Mouse (Mus musculus) retina, adult 2 months (tissue): ENCODE results near the gene Dis3l2.
A peak's percentile ranks its signal among the peaks of the same experiment; 100 is the strongest.

ENCODE experiments used
- DNase-seq: peaks from one replicate; pipeline ENCODE4 v3.0.0-alpha.2; 2012; ENCODE audit warnings: low read depth, low spot score

Dis3l2 gene

GRCm38 (mm10) chr1:87009156-87009555 is 305.5 kb downstream of the Dis3l2 start:
- DNase-seq = no peak

GRCm38 (mm10) chr1:87010629-87011330 is 307.2 kb downstream of the Dis3l2 start:
- no peak for DNase-seq

GRCm38 (mm10) chr1:87011718-87012117 is 308.1 kb downstream of the Dis3l2 start:
- no peak for DNase-seq

- DNase-seq = no peak
These were observed 309.0 kb downstream of the Dis3l2 start for GRCm38 (mm10) chr1:87012606-87013005.

GRCm38 (mm10) chr1:87020714-87021113 is 317.1 kb downstream of the Dis3l2 start:
- no peak for DNase-seq

GRCm38 (mm10) chr1:87021584-87021983 is 318.0 kb downstream of the Dis3l2 start:
- no peak for DNase-seq

- no peak for DNase-seq
These were observed 319.9 kb downstream of the Dis3l2 start for GRCm38 (mm10) chr1:87023291-87024170.

GRCm38 (mm10) chr1:87025021-87025420 is 321.4 kb downstream of the Dis3l2 start:
- DNase-seq = no peak

- no peak for DNase-seq
These were observed 325.2 kb downstream of the Dis3l2 start for GRCm38 (mm10) chr1:87028786-87029185.

GRCm38 (mm10) chr1:87030652-87031051 is 327.0 kb downstream of the Dis3l2 start:
- no peak for DNase-seq

- DNase-seq = no peak
These were observed 328.9 kb downstream of the Dis3l2 start for GRCm38 (mm10) chr1:87032466-87032865.

- no peak for DNase-seq
These were observed 332.0 kb downstream of the Dis3l2 start for GRCm38 (mm10) chr1:87035532-87036161.

GRCm38 (mm10) chr1:87036334-87036733 is 332.7 kb downstream of the Dis3l2 start:
- no peak for DNase-seq

GRCm38 (mm10) chr1:87038477-87039070 is 335.0 kb downstream of the Dis3l2 start:
- no peak for DNase-seq

GRCm38 (mm10) chr1:87041119-87041518 is 337.5 kb downstream of the Dis3l2 start:
- DNase-seq = peak; percentile 23

GRCm38 (mm10) chr1:87041814-87042438 is 338.3 kb downstream of the Dis3l2 start:
- peak; percentile 49 for DNase-seq

- DNase-seq = no peak
These were observed 346.5 kb downstream of the Dis3l2 start for GRCm38 (mm10) chr1:87050072-87050471.

- DNase-seq = no peak
These were observed 347.1 kb downstream of the Dis3l2 start for GRCm38 (mm10) chr1:87050700-87051099.

GRCm38 (mm10) chr1:87051369-87051768 is 347.8 kb downstream of the Dis3l2 start:
- DNase-seq = no peak

- DNase-seq = no peak
These were observed 353.5 kb downstream of the Dis3l2 start for GRCm38 (mm10) chr1:87057075-87057474.

GRCm38 (mm10) chr1:87059042-87059665 is 355.5 kb downstream of the Dis3l2 start:
- no peak for DNase-seq
